Mouse (Mus musculus) cerebellum, adult 11-12 months (tissue): ENCODE measurements around the gene Klhl31.
A peak's percentile ranks its signal among the peaks of the same experiment; 100 is the strongest.

Experiments used
- DNase-seq: peaks from one replicate; pipeline ENCODE4 v3.0.0; 2022

Klhl31 gene

GRCm38 (mm10) chr9:77624171-77624570, 12.1 kb upstream of the Klhl31 start:
- no peak for DNase-seq

DNA sequence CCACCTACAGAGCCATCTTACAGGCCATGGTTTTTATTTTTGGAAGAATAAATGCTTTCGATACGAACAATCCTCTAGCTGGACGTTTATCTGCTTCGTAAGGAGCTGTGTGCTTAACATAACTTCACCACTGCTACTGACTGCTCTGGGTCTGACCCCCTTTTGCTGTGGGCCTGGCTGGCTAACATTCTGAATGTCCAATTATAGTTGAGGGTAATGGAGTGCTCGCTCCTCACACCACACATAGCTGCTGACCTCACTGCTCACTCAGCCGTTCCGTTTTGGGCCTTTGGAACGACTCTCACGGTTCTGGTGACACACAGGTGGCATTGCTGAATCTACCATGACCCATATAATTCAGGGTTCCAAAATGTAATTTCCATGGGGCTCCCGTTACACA, 7.6 kb upstream of the Klhl31 start:
- no peak for DNase-seq

- no peak for DNase-seq
Measured at GRCm38 (mm10) chr9:77629708-77630107, 6.6 kb upstream of the Klhl31 start.

DNA sequence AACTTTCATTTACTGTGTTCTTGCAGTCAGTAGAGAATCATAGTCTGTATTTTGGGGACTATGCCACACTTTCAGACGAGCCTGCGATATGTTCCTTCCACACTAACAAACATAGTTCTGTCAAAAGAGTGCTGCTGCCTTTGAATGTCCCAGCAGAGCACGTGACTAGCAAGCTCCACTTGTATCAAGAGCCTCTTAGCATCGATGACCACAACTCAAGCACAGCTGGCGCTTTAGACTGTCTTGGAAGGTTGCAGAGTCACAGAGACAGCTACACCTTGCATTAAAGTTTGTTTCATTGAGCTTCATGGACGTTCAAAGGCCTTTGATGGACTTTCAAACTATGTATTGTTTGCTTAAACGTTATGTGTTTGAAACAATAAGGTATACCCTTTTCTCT, 5.5 kb upstream of the Klhl31 start:
- no peak for DNase-seq

- no peak for DNase-seq
Measured at GRCm38 (mm10) chr9:77632432-77632831, 3.9 kb upstream of the Klhl31 start.

- DNase-seq = no peak
Measured at GRCm38 (mm10) chr9:77636003-77636402, 297 bp upstream of the Klhl31 start.

GRCm38 (mm10) chr9:77637357-77637756, 1.1 kb downstream of the Klhl31 start:
- DNase-seq = no peak

DNA sequence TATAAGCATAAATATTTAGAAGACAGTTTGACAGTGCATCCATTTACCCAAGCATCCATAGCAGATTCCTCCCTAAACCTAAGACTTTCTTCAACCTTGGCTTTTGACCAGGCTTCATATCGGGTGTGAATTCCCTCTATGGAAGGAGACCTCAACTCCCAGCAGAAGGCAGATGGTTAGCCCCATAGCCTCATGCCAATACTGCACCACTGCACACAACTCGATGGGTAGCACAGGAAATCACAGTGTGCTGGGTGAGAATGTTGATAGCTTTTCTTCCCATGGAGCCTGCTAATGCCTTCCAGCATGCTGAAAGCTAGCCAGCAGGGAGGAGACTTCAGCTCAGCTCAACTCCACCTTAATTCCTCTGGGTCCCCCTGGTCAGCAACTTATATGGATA, 8.9 kb downstream of the Klhl31 start:
- no peak for DNase-seq

GRCm38 (mm10) chr9:77651847-77652246, 15.5 kb downstream of the Klhl31 start:
- DNase-seq = no peak

GRCm38 (mm10) chr9:77653907-77654306, 17.6 kb downstream of the Klhl31 start:
- DNase-seq = no peak

- DNase-seq = peak; percentile 15
Measured at GRCm38 (mm10) chr9:77655181-77655934, 19.1 kb downstream of the Klhl31 start.

GRCm38 (mm10) chr9:77655935-77656288, 19.6 kb downstream of the Klhl31 start:
- peak; percentile 32 for DNase-seq

- DNase-seq = no peak
Measured at GRCm38 (mm10) chr9:77662917-77663316, 26.6 kb downstream of the Klhl31 start.

- DNase-seq = no peak
Measured at GRCm38 (mm10) chr9:77670095-77670494, 33.8 kb downstream of the Klhl31 start.

DNA sequence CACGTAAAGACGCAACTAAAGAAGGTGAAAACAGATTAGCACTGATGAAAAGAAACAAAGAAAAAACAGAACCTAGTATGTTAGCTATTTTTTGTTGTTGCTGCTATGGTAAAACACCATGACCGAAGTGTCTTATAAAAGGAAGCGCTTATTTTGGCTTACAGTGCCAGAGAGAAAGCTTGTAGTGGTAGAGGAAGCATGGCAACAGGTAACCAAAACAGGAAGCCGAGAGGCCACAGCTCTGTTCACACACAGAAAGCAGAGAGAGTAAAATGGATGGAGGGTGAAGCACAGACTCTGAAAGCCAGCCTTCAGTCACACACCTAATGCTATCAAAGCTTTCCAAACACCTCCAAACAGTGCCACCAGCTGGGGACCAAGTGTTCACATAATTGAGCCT, 34.7 kb downstream of the Klhl31 start:
- no peak for DNase-seq

DNA sequence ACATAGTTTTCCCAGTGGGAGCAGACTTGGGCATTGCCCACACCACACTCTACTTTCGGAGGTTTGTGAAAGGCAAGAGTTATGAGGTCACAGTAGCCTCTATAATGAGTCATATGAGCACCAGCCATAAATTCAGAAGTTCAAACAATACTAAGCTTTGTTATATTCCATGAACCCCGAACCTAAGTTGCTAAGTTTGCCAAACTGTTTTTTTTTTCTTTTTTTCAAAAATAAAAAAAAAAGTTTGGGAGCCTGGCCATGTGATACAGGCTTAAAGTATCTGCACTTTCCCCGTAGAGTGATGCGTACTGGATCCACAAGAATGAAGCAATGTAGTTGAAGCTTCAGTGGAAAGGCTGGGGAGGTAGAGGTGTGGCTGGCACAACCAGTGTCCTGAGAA, 36.9 kb downstream of the Klhl31 start:
- no peak for DNase-seq

- DNase-seq = no peak
Measured at GRCm38 (mm10) chr9:77673986-77674385, 37.7 kb downstream of the Klhl31 start.

- DNase-seq = no peak
Measured at GRCm38 (mm10) chr9:77684938-77685337, 48.6 kb downstream of the Klhl31 start.

DNA sequence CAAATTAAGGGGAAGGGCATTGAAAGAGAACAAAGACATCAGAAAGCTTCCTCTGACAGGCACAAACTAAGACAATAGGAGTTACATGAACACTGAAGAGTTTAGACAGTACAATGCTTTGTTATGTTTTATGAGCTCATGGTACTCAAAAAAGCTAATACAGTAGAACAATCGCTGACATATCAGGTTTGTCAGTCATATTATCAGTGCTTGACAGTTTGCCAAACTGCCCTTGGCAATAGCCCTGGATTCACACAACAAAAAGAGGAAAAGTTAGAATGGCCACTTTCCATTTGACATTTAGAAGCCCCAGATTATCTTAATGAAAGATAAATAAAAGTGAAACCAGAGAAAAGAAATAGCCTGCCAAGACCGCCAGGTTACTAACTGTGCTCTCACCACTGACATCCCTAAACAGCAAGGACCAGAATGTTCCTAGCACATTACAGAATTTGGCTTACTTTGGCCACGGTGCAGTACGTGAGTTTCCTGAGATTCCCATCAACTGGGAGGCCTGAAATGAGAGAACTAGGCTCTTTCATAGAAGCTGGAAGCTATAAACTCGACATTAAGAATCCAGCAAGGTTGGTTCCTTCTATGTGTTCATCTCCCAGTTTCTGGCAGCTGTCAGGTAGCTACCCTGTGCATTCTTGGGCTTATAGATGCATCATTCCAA, 49.7 kb downstream of the Klhl31 start:
- no peak for DNase-seq

GRCm38 (mm10) chr9:77692707-77693106, 56.4 kb downstream of the Klhl31 start:
- DNase-seq = no peak

DNA sequence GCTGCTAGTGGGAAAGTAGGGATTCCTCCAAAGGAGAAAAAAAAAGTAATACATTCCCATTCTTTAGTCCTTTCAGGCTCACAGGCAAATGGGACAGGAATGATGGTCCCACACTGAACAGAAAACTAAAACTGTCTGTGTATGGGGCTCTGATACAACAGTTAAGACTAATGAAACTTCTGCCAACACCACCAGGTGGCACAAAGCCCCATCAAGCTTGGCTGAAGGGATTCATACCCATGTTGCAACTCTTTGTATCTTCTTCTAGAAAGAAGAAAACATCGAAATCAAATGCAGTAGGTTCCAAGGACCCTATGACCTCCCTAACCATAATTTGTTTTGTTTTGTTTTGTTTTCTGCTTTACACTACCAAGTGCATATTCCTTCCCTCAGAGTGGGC, 57.1 kb downstream of the Klhl31 start:
- DNase-seq = no peak

DNA sequence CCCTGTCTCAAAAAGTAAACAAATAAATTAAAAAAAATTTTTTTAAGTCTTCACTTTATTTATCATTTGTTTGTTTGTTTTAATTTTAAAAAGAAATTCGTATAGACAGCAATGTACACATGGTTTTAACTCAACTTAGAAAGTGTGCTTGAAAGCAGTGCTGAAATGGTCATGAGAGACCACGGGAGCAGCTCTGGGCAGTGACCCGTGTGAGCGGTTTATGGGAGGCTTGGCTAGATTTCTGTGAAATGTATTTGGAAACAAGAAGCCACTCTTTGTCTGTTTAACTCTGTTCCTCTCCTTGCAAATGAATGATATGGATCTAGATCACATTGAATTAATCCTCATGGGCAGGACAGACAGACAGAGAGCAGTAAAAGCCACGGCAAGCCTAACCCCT, 59.3 kb downstream of the Klhl31 start:
- no peak for DNase-seq

DNA sequence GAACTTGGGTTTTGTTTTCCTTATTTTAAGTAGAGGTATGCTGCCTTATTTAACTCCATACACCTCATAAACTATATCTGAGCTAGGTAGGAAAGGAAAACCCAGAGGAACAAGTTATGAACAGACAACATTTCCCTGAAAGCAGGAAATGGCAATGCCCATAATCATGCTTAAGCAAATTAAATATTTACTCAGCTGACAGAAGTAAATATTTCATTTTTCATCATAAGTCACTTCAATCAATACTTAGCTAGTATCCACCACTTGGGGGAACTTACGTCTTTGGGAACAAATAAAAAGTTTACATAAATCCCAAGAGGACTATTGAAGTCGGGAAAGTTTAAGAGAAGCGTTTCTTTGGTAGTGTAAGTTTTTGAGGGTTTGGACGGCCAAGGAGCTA, 67.2 kb downstream of the Klhl31 start:
- no peak for DNase-seq

- no peak for DNase-seq
Measured at GRCm38 (mm10) chr9:77704108-77704507, 67.8 kb downstream of the Klhl31 start.

GRCm38 (mm10) chr9:77706515-77706914, 70.2 kb downstream of the Klhl31 start:
- no peak for DNase-seq
